Mouse (Mus musculus) heart, embryonic 16.5 days (tissue): ENCODE results near the gene Exosc1. TPM values are rescaled to one million over a fixed set of nuclear protein-coding genes. Genes with fewer than 3 reads are reported as not detected.

Experiments
- ATAC-seq: fragments of 200-750 bp; cut with Nextera tagmentation; replicated peaks from 2 replicates; pipeline ENCODE4 v1.8.0; 2017; ENCODE audit warnings: moderate number of reproducible peaks; ENCODE audit not compliant: insufficient read depth, low FRiP score; ENCODE audit errors: extremely low read depth
- H3K27ac ChIP-seq: fragments of 300-500 bp; sonication (generic); 2 replicates; pipeline ENCODE4 v1.5.1; 2014; ENCODE audit warnings: mild to moderate bottlenecking, low read length, control low read depth, moderate library complexity
- H3K27me3 ChIP-seq: fragments of 300-500 bp; sonication (generic); 2 replicates; pipeline ENCODE4 v1.6.1; 2014; ENCODE audit warnings: low read length, mixed read lengths; ENCODE audit not compliant: control insufficient read depth, insufficient read depth
- H3K36me3 ChIP-seq: fragments of 300-500 bp; sonication (generic); 2 replicates; pipeline ENCODE4 v1.6.1; 2014; ENCODE audit not compliant: control insufficient read depth, insufficient read depth
- H3K4me1 ChIP-seq: fragments of 300-500 bp; sonication (generic); 2 replicates; pipeline ENCODE4 v1.6.1; 2014; ENCODE audit warnings: low read length, mixed read lengths; ENCODE audit not compliant: control insufficient read depth, insufficient read depth
- H3K4me2 ChIP-seq: fragments of 300-500 bp; sonication (generic); 2 replicates; pipeline ENCODE4 v1.6.1; 2014; ENCODE audit warnings: low read depth, mild to moderate bottlenecking, control low read depth, low read length
- H3K4me3 ChIP-seq: fragments of 300-500 bp; sonication (generic); 2 replicates; pipeline ENCODE4 v1.5.1; 2014; ENCODE audit warnings: mild to moderate bottlenecking, control low read depth, low read length
- H3K9ac ChIP-seq: fragments of 300-500 bp; sonication (generic); 2 replicates; pipeline ENCODE4 v1.6.1; 2014; ENCODE audit warnings: low read length, control low read depth
- H3K9me3 ChIP-seq: fragments of 300-500 bp; sonication (generic); replicated peaks from 2 replicates; pipeline ENCODE4 v1.6.1; 2016; ENCODE audit warnings: low read length; ENCODE audit not compliant: control insufficient read depth
- WGBS: fragments of 180-500 bp; shearing (Covaris S2); extraction: QIAGEN DNeasy Blood & Tissue Kit; methylation state at CpG from one replicate; pipeline ENCODE4 v1.1.7; 2014; 5-methylcytosine and 5-hydroxymethylcytosine counted together
- polyA plus RNA-seq: library from polyadenylated mRNA; unstranded; fragments of >200 nt; fragmentation: Nextera tagmentation; extraction: Ambion mirVana; gene quantifications from 2 replicates; pipeline ENCODE4 v1.2.1, GENCODE M21; 2015

The Exosc1 gene
- polyA plus RNA-seq, 1 experiment from 2014 or later = 45.3 TPM

- Histone ChIP-seq H3K9ac (no peak overlapping the region), H3K4me1 (peaks cover 13% of the 10 kb centered on the region), H3K27ac (no peak overlapping the region), H3K4me3 (no peak overlapping the region), H3K9me3 (no peaks in the 10 kb centered on the region), H3K27me3 (no peaks in the 10 kb centered on the region), H3K4me2 (no peak overlapping the region), H3K36me3 (no peaks in the 10 kb centered on the region)
- no peak for ATAC-seq
- WGBS = 34% methylated on average over 8 of the region's 8 CpGs
Observed at GRCm38 (mm10) chr19:41907079-41907760, 26.0 kb downstream of the Exosc1 start.

DNA sequence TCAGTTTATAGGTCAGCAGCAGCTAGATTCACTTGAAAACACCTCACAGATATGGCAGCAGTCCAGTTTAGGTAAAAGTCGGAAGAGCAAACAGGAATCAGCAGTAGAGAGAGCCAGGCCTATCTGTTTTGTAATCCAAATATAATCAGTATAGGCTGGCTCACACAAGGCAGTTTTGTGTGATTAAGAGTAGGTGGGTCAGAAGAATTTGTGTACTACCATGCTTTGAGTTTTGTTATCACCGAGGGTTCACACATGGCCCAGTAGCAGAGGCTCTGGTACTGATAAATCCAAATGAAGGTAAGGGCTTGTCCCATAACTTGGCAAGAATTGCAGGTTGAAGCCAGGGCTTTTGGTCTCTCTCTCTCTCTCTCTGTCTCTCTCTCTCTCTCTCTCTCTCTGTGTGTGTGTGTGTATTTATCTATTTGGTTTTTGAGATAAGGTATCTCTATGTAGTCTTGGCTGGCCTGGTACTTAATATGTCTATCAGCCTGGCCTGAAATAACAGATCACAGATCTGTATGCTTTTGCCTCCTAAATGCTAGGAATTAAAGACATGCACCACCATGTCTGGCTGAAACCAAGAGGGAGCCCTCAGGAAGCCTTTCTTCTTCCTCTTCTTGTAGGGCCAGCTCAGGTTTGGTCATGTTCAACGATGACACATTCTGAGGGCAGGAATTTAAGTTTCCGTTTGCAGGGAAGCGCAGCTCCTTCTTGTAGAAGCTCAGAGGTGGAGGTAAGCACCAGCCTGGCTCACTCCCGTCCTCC, 26.7 kb downstream of the Exosc1 start:
- Histone ChIP-seq H3K9ac (no peak overlapping the region), H3K27me3 (no peaks in the 10 kb centered on the region), H3K36me3 (no peaks in the 10 kb centered on the region), H3K9me3 (no peaks in the 10 kb centered on the region), H3K4me2 (no peak overlapping the region), H3K27ac (no peak overlapping the region), H3K4me1 (peaks cover 18% of the 10 kb centered on the region), H3K4me3 (no peak overlapping the region)
- 36% methylated on average over 6 of the region's 6 CpGs for WGBS
- ATAC-seq = no peak

- Histone ChIP-seq H3K27me3 (no peaks in the 10 kb centered on the region), H3K9ac (no peak overlapping the region), H3K27ac (no peak overlapping the region), H3K4me1 (peaks cover 20% of the 10 kb centered on the region), H3K36me3 (no peaks in the 10 kb centered on the region), H3K9me3 (no peaks in the 10 kb centered on the region), H3K4me2 (no peak overlapping the region), H3K4me3 (no peak overlapping the region)
- WGBS = 81% methylated on average over 2 of the region's 2 CpGs
- ATAC-seq = no peak
Observed at GRCm38 (mm10) chr19:41905246-41905645, 28.0 kb downstream of the Exosc1 start.

- Histone ChIP-seq H3K4me2 (no peak overlapping the region), H3K9me3 (no peaks in the 10 kb centered on the region), H3K27ac (no peak overlapping the region), H3K4me3 (no peak overlapping the region), H3K36me3 (no peaks in the 10 kb centered on the region), H3K4me1 (peaks cover 20% of the 10 kb centered on the region), H3K9ac (no peak overlapping the region), H3K27me3 (no peaks in the 10 kb centered on the region)
- ATAC-seq = no peak
- WGBS = 65% methylated on average over 10 of the region's 10 CpGs
Observed at GRCm38 (mm10) chr19:41902848-41903593, 30.2 kb downstream of the Exosc1 start.

- ATAC-seq = 0 out of 2 replicates have a peak, but pooled peaks have one; percentile 19
- no peaks in the 10 kb centered on the region for H3K36me3 ChIP-seq
- H3K27me3 ChIP-seq = no peaks in the 10 kb centered on the region
- H3K9me3 ChIP-seq = no peaks in the 10 kb centered on the region
- H3K4me3 ChIP-seq = no peak overlapping the region
- H3K27ac ChIP-seq = peak overlapping the region; percentile 47
- no peak overlapping the region for H3K4me2 ChIP-seq
- H3K9ac ChIP-seq = no peak overlapping the region
- WGBS = 14% methylated on average over 2 of the region's 2 CpGs
- peaks cover 13% of the 10 kb centered on the region; the same call in 1 of the 2 replicates for H3K4me1 ChIP-seq
Observed at GRCm38 (mm10) chr19:41901696-41902095, 31.5 kb downstream of the Exosc1 start.

GRCm38 (mm10) chr19:41900495-41901090, 32.6 kb downstream of the Exosc1 start:
- H3K4me3 ChIP-seq = no peak overlapping the region
- no peak overlapping the region for H3K9ac ChIP-seq
- H3K27ac ChIP-seq = no peak overlapping the region
- 79% methylated on average over 8 of the region's 8 CpGs for WGBS
- ATAC-seq = no peak
- no peak overlapping the region for H3K4me2 ChIP-seq
- H3K36me3 ChIP-seq = no peaks in the 10 kb centered on the region
- no peaks in the 10 kb centered on the region for H3K9me3 ChIP-seq
- no peaks in the 10 kb centered on the region for H3K27me3 ChIP-seq
- H3K4me1 ChIP-seq = peaks cover 10% of the 10 kb centered on the region

DNA sequence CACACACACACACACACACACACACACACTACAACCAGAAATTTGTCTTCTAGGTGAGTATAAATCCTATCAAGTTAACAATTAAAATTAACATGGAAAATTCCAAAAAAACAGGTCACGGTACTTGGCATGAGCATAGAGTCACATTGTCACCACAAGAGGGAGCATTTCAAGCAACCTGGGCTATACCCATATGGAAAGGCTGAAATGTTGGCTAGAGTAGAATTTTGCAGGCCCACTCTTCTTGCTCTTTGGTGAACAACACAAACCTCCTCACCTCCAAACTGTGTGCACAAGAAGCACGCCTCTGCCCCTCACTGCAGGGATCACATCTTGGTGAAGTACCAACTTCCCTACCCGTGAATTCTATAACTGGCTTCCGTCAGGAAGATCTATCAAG, 34.4 kb downstream of the Exosc1 start:
- Histone ChIP-seq H3K9ac (no peak overlapping the region), H3K36me3 (no peaks in the 10 kb centered on the region), H3K4me2 (no peak overlapping the region), H3K4me1 (peaks cover 22% of the 10 kb centered on the region), H3K27ac (no peak overlapping the region), H3K9me3 (no peaks in the 10 kb centered on the region), H3K27me3 (no peaks in the 10 kb centered on the region), H3K4me3 (no peak overlapping the region)
- 51% methylated on average over 4 of the region's 4 CpGs for WGBS
- ATAC-seq = no peak

DNA sequence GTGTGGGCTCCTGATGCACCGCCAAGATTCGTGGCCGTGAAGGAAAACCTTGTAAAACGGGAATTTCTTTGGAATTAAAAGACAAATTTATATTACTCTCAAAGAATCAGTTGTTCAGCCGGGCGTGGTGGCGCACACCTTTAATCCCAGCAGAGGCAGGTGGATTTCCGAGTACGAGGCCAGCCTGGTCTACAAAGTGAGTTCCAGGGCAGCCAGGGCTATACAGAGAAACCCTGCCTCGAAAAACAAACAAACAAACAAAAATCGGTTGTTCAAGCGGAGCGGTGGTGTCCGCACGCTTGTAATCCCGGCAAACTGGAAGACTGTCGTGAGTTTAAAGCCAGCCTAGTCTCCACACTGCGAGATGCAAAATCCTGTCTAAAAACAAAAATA, 36.9 kb downstream of the Exosc1 start:
- H3K27ac ChIP-seq = no peak overlapping the region
- no peaks in the 10 kb centered on the region for H3K9me3 ChIP-seq
- H3K9ac ChIP-seq = peak overlapping the region; percentile 68
- WGBS = 16% methylated on average over 18 of the region's 18 CpGs
- H3K27me3 ChIP-seq = no peaks in the 10 kb centered on the region
- no peak for ATAC-seq
- peak overlapping the region; percentile 92 for H3K4me2 ChIP-seq
- H3K4me3 ChIP-seq = peak overlapping the region; percentile 60
- no peaks in the 10 kb centered on the region; the same call in 1 of the 2 replicates for H3K36me3 ChIP-seq
- H3K4me1 ChIP-seq = peaks cover 15% of the 10 kb centered on the region
